Mouse (Mus musculus) stomach, embryonic 14.5 days (tissue): ENCODE results near the gene Hdgfl1. TPM values are rescaled to one million over a fixed set of nuclear protein-coding genes. Genes with fewer than 3 reads are reported as not detected.

ENCODE experiments used
- ATAC-seq: fragments of 200-750 bp; cut with Nextera tagmentation; 2 replicates; pipeline ENCODE4 v1.8.0; 2017; ENCODE audit warnings: low read depth, moderate TSS enrichment; ENCODE audit not compliant: insufficient number of reproducible peaks, insufficient read depth, low FRiP score
- H3K27ac ChIP-seq: fragments of 300-500 bp; sonication (generic); 2 replicates; pipeline ENCODE4 v1.5.1; 2014; ENCODE audit warnings: mild to moderate bottlenecking, low read length, moderate library complexity, mixed read lengths
- H3K27me3 ChIP-seq: fragments of 300-500 bp; sonication (generic); 2 replicates; pipeline ENCODE4 v1.6.1; 2014; ENCODE audit warnings: low read length, control low read depth, mixed read lengths; ENCODE audit not compliant: control insufficient read depth, insufficient read depth
- H3K36me3 ChIP-seq: fragments of 300-500 bp; sonication (generic); 2 replicates; pipeline ENCODE4 v1.6.1; 2014; ENCODE audit warnings: mild to moderate bottlenecking, control low read depth, low read length, moderate library complexity, mixed read lengths; ENCODE audit not compliant: control insufficient read depth, insufficient read depth
- H3K4me1 ChIP-seq: fragments of 300-500 bp; sonication (generic); 2 replicates; pipeline ENCODE4 v1.6.1; 2014; ENCODE audit warnings: low read length, control low read depth, mixed read lengths; ENCODE audit not compliant: control insufficient read depth, insufficient read depth
- H3K4me2 ChIP-seq: fragments of 300-500 bp; sonication (generic); replicated peaks from 2 replicates; pipeline ENCODE4 v1.6.1; 2014; ENCODE audit warnings: low read depth, low read length, control low read depth
- H3K4me3 ChIP-seq: fragments of 300-500 bp; sonication (generic); 2 replicates; pipeline ENCODE4 v1.5.1; 2014; ENCODE audit warnings: low read depth, low read length, control low read depth
- H3K9ac ChIP-seq: fragments of 300-500 bp; sonication (generic); replicated peaks from 2 replicates; pipeline ENCODE4 v1.6.1; 2014; ENCODE audit warnings: low read depth, mild to moderate bottlenecking, control low read depth, low read length, moderate library complexity, mixed read lengths
- H3K9me3 ChIP-seq: fragments of 300-500 bp; sonication (generic); 2 replicates; pipeline ENCODE4 v1.6.1; 2016; ENCODE audit warnings: low read depth, low read length, control low read depth; ENCODE audit not compliant: control insufficient read depth
- WGBS: fragments of 180-500 bp; shearing (Covaris S2); extraction: QIAGEN DNeasy Blood & Tissue Kit; methylation state at CpG from one replicate; pipeline ENCODE4 v1.1.7; 2014; 5-methylcytosine and 5-hydroxymethylcytosine counted together
- polyA plus RNA-seq: library from polyadenylated mRNA; unstranded; fragments of >200 nt; fragmentation: Nextera tagmentation; extraction: Ambion mirVana; gene quantifications from 2 replicates; pipeline ENCODE4 v1.2.1, GENCODE M21; 2014

Gene Hdgfl1
- polyA plus RNA-seq = not detected in 2 replicates

- H3K9ac ChIP-seq = no peak within 1 kb of the TSS
- no peaks in the 10 kb centered on the region for H3K36me3 ChIP-seq
- H3K27ac ChIP-seq = no peak within 1 kb of the TSS
- H3K27me3 ChIP-seq = no peaks in the 10 kb centered on the region
- 94% methylated on average over 16 of the region's 16 CpGs for WGBS
- no peaks in the 10 kb centered on the region for H3K9me3 ChIP-seq
- H3K4me2 ChIP-seq = no peak within 1 kb of the TSS
- no peaks in the 10 kb centered on the region for H3K4me1 ChIP-seq
- H3K4me3 ChIP-seq = no peak within 1 kb of the TSS
- ATAC-seq = no peak
Observed at GRCm38 (mm10) chr13:26769955-26770354, at the start of gene Hdgfl1. Hdgfl1 (minus strand) TSS chr13:26770165.

GRCm38 (mm10) chr13:26795460-26795859 lies 25.5 kb upstream of the Hdgfl1 start:
- WGBS = 64% methylated on average over 3 of the region's 3 CpGs
- no peak for ATAC-seq
- H3K4me2 ChIP-seq = no peak overlapping the region

GRCm38 (mm10) chr13:26769424-26769823 lies 541 bp downstream of the Hdgfl1 start:
- no peaks in the 10 kb centered on the region for H3K36me3 ChIP-seq
- H3K9ac ChIP-seq = no peak overlapping the region
- H3K4me2 ChIP-seq = no peak overlapping the region
- no peak for ATAC-seq
- H3K4me1 ChIP-seq = no peaks in the 10 kb centered on the region
- H3K27ac ChIP-seq = no peak overlapping the region
- 96% methylated on average over 15 of the region's 15 CpGs for WGBS
- no peaks in the 10 kb centered on the region for H3K9me3 ChIP-seq
- H3K4me3 ChIP-seq = no peak overlapping the region
- H3K27me3 ChIP-seq = no peaks in the 10 kb centered on the region

More at GRCm38 (mm10) chr13:26795460-26795859, 25.5 kb upstream of the Hdgfl1 start:
- Histone ChIP-seq H3K36me3 (no peaks in the 10 kb centered on the region), H3K27ac (no peak overlapping the region), H3K4me3 (no peak overlapping the region), H3K27me3 (no peaks in the 10 kb centered on the region), H3K9me3 (no peaks in the 10 kb centered on the region), H3K4me1 (no peaks in the 10 kb centered on the region), H3K9ac (no peak overlapping the region)

GRCm38 (mm10) chr13:26761966-26762803 lies 7.8 kb downstream of the Hdgfl1 start:
- H3K9me3 ChIP-seq = no peaks in the 10 kb centered on the region
- H3K36me3 ChIP-seq = no peaks in the 10 kb centered on the region
- no peak overlapping the region for H3K9ac ChIP-seq
- H3K4me2 ChIP-seq = no peak overlapping the region
- H3K4me1 ChIP-seq = no peaks in the 10 kb centered on the region
- H3K4me3 ChIP-seq = no peak overlapping the region
- no peak overlapping the region for H3K27ac ChIP-seq
- no peaks in the 10 kb centered on the region for H3K27me3 ChIP-seq
- WGBS = 78% methylated on average over 12 of the region's 12 CpGs
- no peak for ATAC-seq

- Histone ChIP-seq H3K27me3 (no peaks in the 10 kb centered on the region), H3K27ac (no peak overlapping the region)
- no peak for ATAC-seq
Observed at GRCm38 (mm10) chr13:26752863-26753262, 17.1 kb downstream of the Hdgfl1 start.

GRCm38 (mm10) chr13:26752414-26752813 lies 17.6 kb downstream of the Hdgfl1 start:
- Histone ChIP-seq H3K9me3 (no peaks in the 10 kb centered on the region), H3K4me1 (no peaks in the 10 kb centered on the region), H3K27ac (no peak overlapping the region), H3K27me3 (no peaks in the 10 kb centered on the region), H3K36me3 (no peaks in the 10 kb centered on the region), H3K9ac (no peak overlapping the region), H3K4me2 (no peak overlapping the region), H3K4me3 (no peak overlapping the region)
- no peak for ATAC-seq
- 89% methylated on average over 1 of the region's 1 CpGs for WGBS

More at GRCm38 (mm10) chr13:26752863-26753262, 17.1 kb downstream of the Hdgfl1 start:
- no peak overlapping the region for H3K4me3 ChIP-seq
- no peak overlapping the region for H3K9ac ChIP-seq
- H3K36me3 ChIP-seq = no peaks in the 10 kb centered on the region
- no peaks in the 10 kb centered on the region for H3K9me3 ChIP-seq
- no peak overlapping the region for H3K4me2 ChIP-seq
- H3K4me1 ChIP-seq = no peaks in the 10 kb centered on the region

GRCm38 (mm10) chr13:26745760-26746457 lies 24.1 kb downstream of the Hdgfl1 start:
- Histone ChIP-seq H3K9ac (no peak overlapping the region), H3K36me3 (no peaks in the 10 kb centered on the region), H3K9me3 (no peaks in the 10 kb centered on the region), H3K27me3 (no peaks in the 10 kb centered on the region), H3K27ac (no peak overlapping the region), H3K4me1 (no peaks in the 10 kb centered on the region), H3K4me2 (no peak overlapping the region), H3K4me3 (no peak overlapping the region)
- whole genome bisulfite sequencing = 93% methylated on average over 2 of the region's 2 CpGs
- ATAC-seq = no peak

- Histone ChIP-seq H3K9ac (no peak overlapping the region), H3K27me3 (no peaks in the 10 kb centered on the region), H3K9me3 (no peaks in the 10 kb centered on the region), H3K36me3 (no peaks in the 10 kb centered on the region), H3K4me1 (no peaks in the 10 kb centered on the region), H3K4me3 (no peak overlapping the region), H3K4me2 (no peak overlapping the region), H3K27ac (no peak overlapping the region)
- WGBS = 79% methylated on average over 5 of the region's 5 CpGs
- ATAC-seq = no peak
Observed at GRCm38 (mm10) chr13:26745059-26745759, 24.8 kb downstream of the Hdgfl1 start.
